In the genomic region with DNA sequence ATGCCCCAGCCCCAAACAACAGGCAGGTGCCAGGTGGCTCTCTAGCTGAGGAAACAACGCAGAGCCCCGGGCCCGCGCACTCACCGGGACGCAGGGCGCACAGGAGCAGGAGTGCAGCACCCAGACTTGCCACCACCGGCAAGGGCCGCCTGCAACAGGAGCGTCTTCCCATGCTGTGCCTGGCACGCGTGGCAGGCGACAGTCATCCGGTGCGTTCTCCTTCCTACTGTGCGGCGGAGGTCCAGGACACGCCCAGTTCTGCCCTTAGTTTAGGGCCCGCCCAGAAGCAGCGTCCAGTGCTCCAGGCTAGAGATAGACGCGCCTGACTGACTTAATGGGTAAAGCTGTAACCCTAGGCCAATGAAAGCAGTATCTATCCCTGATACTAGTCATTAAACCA, we compare ENCODE assay signal across 9 mouse cellular contexts. TPM values are rescaled to one million over a fixed set of nuclear protein-coding genes. Genes with fewer than 3 reads are reported as not detected.
A peak's percentile ranks its signal among the peaks of the same experiment; 100 is the strongest.
DNase-seq lines count a peak whose midpoint lies in the region; ATAC-seq lines count a peak whose summit lies in the region.
"Had no signal": no experiment of that assay in that cellular context is flagged by ENCODE, and none has a peak within 500 bp of the region (broad histone marks: within the 10 kb centered on the region; RNA-seq: fewer than 3 reads in every experiment).

A gene (minus strand): TSS at position 195 of the 400 bp plus-strand sequence.

- H3K4me1 ChIP-seq in forebrain, embryonic 16.5 days (replicated peaks; ENCODE audit: control insufficient read depth, insufficient read depth, low read length): peaks cover 8% of the 10 kb centered on the region
- no peaks in the 10 kb centered on the region for H3K4me1 ChIP-seq in intestine, embryonic 14.5 days (replicated peaks; ENCODE audit: control insufficient read depth, insufficient read depth, low read length)
- H3K4me1 ChIP-seq in liver, embryonic 15.5 days (replicated peaks): peaks cover 8% of the 10 kb centered on the region

- no peak within 1 kb of the TSS for H3K9ac ChIP-seq in forebrain, embryonic 16.5 days (replicated peaks; ENCODE audit: low read depth, low read length)
- no peak within 1 kb of the TSS for H3K9ac ChIP-seq in intestine, embryonic 14.5 days (ENCODE audit: low read length)
- H3K9ac ChIP-seq in liver, embryonic 15.5 days: 0 out of 2 replicates have a peak within 1 kb of the TSS, but pooled peaks have one; percentile 21

- no peak within 1 kb of the TSS for H3K4me3 ChIP-seq in forebrain, embryonic 16.5 days (replicated peaks; ENCODE audit: low read length)
- peak within 1 kb of the TSS; percentile 20 for H3K4me3 ChIP-seq in intestine, embryonic 14.5 days (ENCODE audit: low read depth, low read length)
- peak within 1 kb of the TSS; percentile 47 for H3K4me3 ChIP-seq in liver, embryonic 15.5 days (replicated peaks)

- 6% methylated on average over 22 of the region's 22 CpGs for WGBS in forebrain, embryonic 16.5 days
- 6% methylated on average over 22 of the region's 22 CpGs for WGBS in intestine, embryonic 14.5 days
- WGBS in liver, embryonic 15.5 days (ENCODE audit: insufficient replicate concordance): 8% methylated on average over 22 of the region's 22 CpGs

- no peaks in the 10 kb centered on the region for H3K27me3 ChIP-seq in forebrain, embryonic 16.5 days (replicated peaks; ENCODE audit: control insufficient read depth, insufficient read depth, low read length)
- 0 out of 2 replicates have a peak, but pooled peaks cover 3% of the 10 kb centered on the region for H3K27me3 ChIP-seq in intestine, embryonic 14.5 days (replicated peaks; ENCODE audit: control insufficient read depth, insufficient read depth, low read length)
- no peaks in the 10 kb centered on the region for H3K27me3 ChIP-seq in liver, embryonic 15.5 days

- H3K9me3 ChIP-seq in forebrain, embryonic 16.5 days (ENCODE audit: control insufficient read depth, low read length): no peaks in the 10 kb centered on the region
- no peaks in the 10 kb centered on the region for H3K9me3 ChIP-seq in intestine, embryonic 14.5 days (ENCODE audit: control insufficient read depth, low read length)
- H3K9me3 ChIP-seq in liver, embryonic 15.5 days (replicated peaks): no peaks in the 10 kb centered on the region
- H3K9me3 ChIP-seq: G1E had no signal

- intact Hi-C loops in left cerebral cortex, postnatal 4 days (cut with DNase I): loop anchor here (10.0 kb wide), 1 partner anchor 650 kb away; no protein-coding TSS in a partner anchor

- ATAC-seq in forebrain, embryonic 16.5 days: no peak
- ATAC-seq in intestine, embryonic 14.5 days (replicated peaks; ENCODE audit: low FRiP score, low TSS enrichment, low read depth): peak; percentile 29; the same call in 1 of the 2 replicates
- peak; percentile 48; the same call in 1 of the 2 replicates for ATAC-seq in liver, embryonic 15.5 days (ENCODE audit: insufficient read depth)
- ATAC-seq in neutrophil, adult 5-6 weeks (ENCODE audit: extremely low read depth, insufficient number of reproducible peaks, low FRiP score, poor library complexity, severe bottlenecking): peak; percentile 67
- no peak; the same call in 1 of the 2 replicates for ATAC-seq in monocyte, adult 5-6 weeks (replicated peaks; ENCODE audit: insufficient number of reproducible peaks, low FRiP score, low TSS enrichment, poor library complexity, severe bottlenecking)

- H3K4me2 ChIP-seq in forebrain, embryonic 16.5 days (ENCODE audit: low read length): peak within 1 kb of the TSS; percentile 29; the same call in 1 of the 2 replicates
- peak within 1 kb of the TSS; percentile 49 for H3K4me2 ChIP-seq in intestine, embryonic 14.5 days (ENCODE audit: low read length)
- H3K4me2 ChIP-seq in liver, embryonic 15.5 days: peak within 1 kb of the TSS; percentile 51

- H3K27ac ChIP-seq in forebrain, embryonic 16.5 days (ENCODE audit: low read length): no peak within 1 kb of the TSS
- H3K27ac ChIP-seq in intestine, embryonic 14.5 days (ENCODE audit: low read depth): no peak within 1 kb of the TSS
- peak within 1 kb of the TSS; percentile 60; the same call in 1 of the 2 replicates for H3K27ac ChIP-seq in liver, embryonic 15.5 days (replicated peaks)

- DNase-seq in left cerebral cortex, postnatal 4 days: peak; percentile 24
- no peak for DNase-seq in left cerebral cortex, adult 9 months (ENCODE audit: low spot score in 2 of 2)
- no peak for DNase-seq in intestine, embryonic 14.5 days (ENCODE audit: low spot score)
- no peak for DNase-seq in left cerebral cortex, adult 18-20 months (ENCODE audit: low spot score in 2 of 2)

- H3K36me3 ChIP-seq in forebrain, embryonic 16.5 days (ENCODE audit: control insufficient read depth, insufficient read depth): no peaks in the 10 kb centered on the region
- H3K36me3 ChIP-seq in intestine, embryonic 14.5 days (ENCODE audit: control insufficient read depth, insufficient read depth, low read length): no peaks in the 10 kb centered on the region
- no peaks in the 10 kb centered on the region for H3K36me3 ChIP-seq in liver, embryonic 15.5 days (replicated peaks)
- H3K36me3 ChIP-seq: G1E had no signal

RNA-seq across cellular contexts. Expression of the gene that starts here (rescaled TPM):
- not detected for total RNA-seq in left cerebral cortex, postnatal 4 days (2021)
- not detected in 2 replicates for polyA plus RNA-seq in forebrain, embryonic 16.5 days (2015; fragmentation: Nextera tagmentation; extraction: Ambion mirVana)
- 0.28 and 0.46 TPM in 2 replicates for polyA plus RNA-seq in intestine, embryonic 14.5 days (2014; fragmentation: Nextera tagmentation; extraction: Ambion mirVana)
- polyA plus RNA-seq in liver, embryonic 15.5 days (2015; fragmentation: Nextera tagmentation; extraction: Ambion mirVana): 13.9 and 15.1 TPM in 2 replicates
- 0.86 and 2.4 TPM in 2 replicates for total RNA-seq in neutrophil, adult 5-6 weeks (2017)
- total RNA-seq in left cerebral cortex, adult 18-20 months (2021): not detected
- total RNA-seq in monocyte, adult 5-6 weeks (2017): 4.2 to 5.0 TPM in 2 of 3 replicates, not detected in the other

Comparison
In these comparisons a context has a peak if more than half of its experiments do, and no peak if none do; other contexts are left out.
1. RNA of the gene that starts here (polyA plus RNA-seq): 13.9 to 15.1 TPM in liver, embryonic 15.5 days; 0.28 to 0.46 TPM in intestine, embryonic 14.5 days and not detected in forebrain, embryonic 16.5 days; every median in the first group is over 10 times any median in the second.
2. Peak in DNase-seq in left cerebral cortex, postnatal 4 days; RNA of the gene not detected or under 1 TPM.
3. Peak in ATAC-seq, H3K4me3 ChIP-seq and H3K4me2 ChIP-seq in intestine, embryonic 14.5 days; RNA of the gene not detected or under 1 TPM.
4. ATAC-seq: peak in liver, embryonic 15.5 days (single experiment) and neutrophil, adult 5-6 weeks (single experiment); none in forebrain, embryonic 16.5 days (single experiment) and monocyte, adult 5-6 weeks (single experiment).
5. Peak in every context shown above with its lines, with median percentiles within 50 percentile points of each other: H3K4me2 ChIP-seq.